Mouse (Mus musculus) subcutaneous adipose tissue, adult 2 months (tissue): ENCODE data around the gene Ccdc162. TPM values are rescaled to one million over a fixed set of nuclear protein-coding genes. Genes with fewer than 3 reads are reported as not detected.

Experiments used
- polyA plus RNA-seq: library from polyadenylated mRNA; depleted of rRNA; stranded (reverse); fragments of >200 nt; gene quantifications from 2 replicates; pipeline ENCODE4 v1.2.3, GENCODE M21; 2012; ENCODE audit warnings: low replicate concordance; rRNA removed

Ccdc162 gene
- polyA plus RNA-seq, result 1.1 and 1.6 TPM in 2 replicates

GRCm38 (mm10) chr10:41716029-41716897 is at the start of gene Ccdc162:
Gene Ccdc162 (minus strand): TSS chr10:41716634.

GRCm38 (mm10) chr10:41518981-41519618 is 197.3 kb downstream of the Ccdc162 start, which contains the start of gene Cd164:
Gene Cd164 (plus strand): TSS chr10:41519414.

GRCm38 (mm10) chr10:41489708-41490517 is 226.5 kb downstream of the Ccdc162 start, which contains the start of the genes Smpd2 and Ppil6:
Gene Smpd2 (minus strand): TSS chr10:41490369.
Gene Ppil6 (plus strand): TSS chr10:41490439.

Other genes starting within 250 kb of the Ccdc162 start
- 27.9 and 61.0 TPM in 2 replicates for gene Mical1, start 240.3 kb downstream of the Ccdc162 start, polyA plus RNA-seq
- gene Smpd2, start 226.3 kb downstream of the Ccdc162 start, polyA plus RNA-seq, result 63.7 and 106 TPM in 2 replicates
- gene Ppil6, start 226.2 kb downstream of the Ccdc162 start, polyA plus RNA-seq, result 1.1 TPM in 1 of 2 replicates, not detected in the other
- gene Cd164, start 197.2 kb downstream of the Ccdc162 start, polyA plus RNA-seq, result 204 and 344 TPM in 2 replicates
- 2.1 and 2.8 TPM in 2 replicates for gene Cep57l1, start 93.2 kb upstream of the Ccdc162 start, polyA plus RNA-seq
- gene Sesn1, start 93.3 kb upstream of the Ccdc162 start, polyA plus RNA-seq, result 25.0 and 30.8 TPM in 2 replicates